Mouse (Mus musculus) urinary bladder, postnatal 10 days (tissue): ENCODE data around the gene Tmem116.
"Not testable (repeated sequence)": the region's sequence is repeated elsewhere in the genome, so short reads cannot be mapped to it uniquely, and the experiment has no call there.

Experiments
- DNase-seq: peaks from one replicate; pipeline ENCODE4 v3.0.0; 2022; ENCODE audit warnings: low spot score

Gene Tmem116

GRCm38 (mm10) chr5:121462967-121463366 is 11.3 kb downstream of the Tmem116 start:
- DNase-seq: no peak

GRCm38 (mm10) chr5:121463601-121464250 is 12.0 kb downstream of the Tmem116 start:
- DNase-seq: no peak

DNA sequence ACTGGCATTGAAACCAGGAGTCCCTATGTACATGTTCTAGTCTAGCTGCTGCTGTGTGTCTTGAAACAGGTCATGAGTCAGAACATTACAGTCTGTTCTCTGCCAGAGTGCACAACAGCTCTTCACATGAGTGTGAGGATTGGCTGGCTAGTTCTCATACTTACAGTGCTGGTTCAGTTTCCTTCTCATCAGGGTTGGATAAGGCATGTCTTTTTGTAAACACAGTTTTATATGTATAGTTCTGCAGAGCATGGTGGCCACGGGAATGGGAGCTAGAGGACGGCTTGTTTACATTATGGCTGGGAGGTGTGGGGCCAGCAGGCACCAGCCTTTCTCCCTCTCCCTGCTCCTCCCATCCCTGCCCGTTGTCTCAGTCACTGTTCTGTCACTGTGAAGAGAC is 17.9 kb downstream of the Tmem116 start:
- DNase-seq: no peak

GRCm38 (mm10) chr5:121472411-121472810 is 20.7 kb downstream of the Tmem116 start:
- DNase-seq: no peak

DNA sequence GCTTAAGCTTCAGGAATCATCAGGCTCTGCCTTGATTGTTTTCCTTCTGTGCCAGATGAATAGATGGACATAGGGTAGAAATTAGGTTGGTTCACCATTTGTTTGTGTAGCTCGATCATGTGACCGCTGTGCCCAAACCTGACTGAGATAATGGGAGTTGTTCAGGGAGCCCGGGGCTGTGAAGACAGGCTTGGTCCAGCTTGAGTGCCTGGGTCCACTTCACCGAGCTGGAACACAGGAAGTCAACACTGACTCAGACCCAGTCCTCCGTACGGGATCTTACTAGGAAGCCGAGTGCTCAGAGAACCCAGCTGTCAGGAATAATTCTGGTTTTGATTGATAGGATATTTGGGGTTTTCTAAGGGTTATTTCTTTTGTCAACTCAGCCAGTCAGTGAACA is 22.9 kb downstream of the Tmem116 start:
- DNase-seq: no peak

DNA sequence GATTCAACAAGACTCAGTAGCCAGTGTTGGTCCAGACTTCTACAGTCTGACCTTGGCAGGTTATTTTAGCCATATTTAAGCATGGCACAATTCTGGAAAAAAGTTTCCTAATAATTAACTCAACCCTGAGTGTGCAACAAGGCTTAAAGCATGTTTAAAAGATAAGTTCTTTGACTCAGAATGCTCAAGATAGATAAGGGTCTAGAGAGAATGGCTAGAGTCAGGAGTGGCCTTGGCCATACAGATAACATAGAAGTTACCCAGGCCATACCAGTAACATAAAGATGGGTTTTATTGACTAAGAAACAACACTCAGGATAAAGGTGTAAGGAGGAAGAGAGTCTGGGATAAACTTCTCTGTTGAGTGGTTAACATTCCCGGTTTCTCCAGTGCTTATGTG is 24.3 kb downstream of the Tmem116 start:
- no peak for DNase-seq

GRCm38 (mm10) chr5:121477680-121478079 is 26.0 kb downstream of the Tmem116 start:
- no peak for DNase-seq

- DNase-seq: no peak
Observed at GRCm38 (mm10) chr5:121484801-121485200, 33.1 kb downstream of the Tmem116 start.

DNA sequence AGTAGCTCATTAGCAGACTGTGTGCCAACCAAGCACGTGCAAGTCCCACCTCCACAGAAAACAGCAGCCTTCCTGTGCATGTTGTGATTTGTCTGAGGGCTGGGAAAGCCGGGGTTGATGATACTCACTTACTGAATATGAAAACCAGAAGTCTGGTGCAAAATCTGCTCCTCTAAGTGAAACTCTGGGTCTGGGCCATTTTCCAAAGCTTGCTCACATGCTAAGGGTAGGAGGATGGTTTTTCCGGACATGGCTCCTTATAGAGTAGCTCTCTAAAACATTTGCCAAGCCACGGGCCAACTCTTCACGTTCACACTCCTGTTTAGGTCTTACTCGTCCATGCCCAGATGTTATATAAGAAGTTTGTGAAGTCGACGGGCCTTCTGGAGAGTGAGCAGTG is 41.6 kb downstream of the Tmem116 start:
- no peak for DNase-seq

GRCm38 (mm10) chr5:121500719-121501118 is 49.0 kb downstream of the Tmem116 start:
- no peak for DNase-seq

DNA sequence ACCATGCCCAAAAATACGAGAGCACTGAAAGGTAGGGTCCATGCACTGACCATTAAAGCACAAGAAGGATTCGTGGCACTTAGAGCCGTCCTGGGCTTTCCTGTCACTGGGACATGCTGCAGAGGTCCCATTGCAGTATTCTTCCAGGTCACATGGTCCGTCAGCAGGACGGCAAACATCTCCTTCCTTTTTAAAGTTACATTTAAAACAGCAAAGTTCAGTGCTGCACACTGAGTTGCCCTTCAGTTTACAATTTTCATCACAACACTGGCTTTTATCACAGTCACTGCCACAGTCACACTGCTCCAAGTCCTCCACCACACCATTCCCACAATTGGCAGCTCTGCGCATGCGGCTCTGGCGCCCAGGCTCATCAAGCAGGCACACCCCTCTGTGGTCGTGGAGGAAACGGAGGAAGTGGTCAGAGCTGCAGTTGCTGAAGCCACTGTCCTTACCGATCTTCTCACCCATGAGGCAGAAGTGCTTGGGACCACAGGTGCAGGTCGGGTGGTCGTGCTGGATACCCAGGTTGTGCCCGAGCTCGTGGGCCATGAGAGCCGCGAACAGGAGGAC is 49.8 kb downstream of the Tmem116 start:
- not testable (repeated sequence) for DNase-seq

DNA sequence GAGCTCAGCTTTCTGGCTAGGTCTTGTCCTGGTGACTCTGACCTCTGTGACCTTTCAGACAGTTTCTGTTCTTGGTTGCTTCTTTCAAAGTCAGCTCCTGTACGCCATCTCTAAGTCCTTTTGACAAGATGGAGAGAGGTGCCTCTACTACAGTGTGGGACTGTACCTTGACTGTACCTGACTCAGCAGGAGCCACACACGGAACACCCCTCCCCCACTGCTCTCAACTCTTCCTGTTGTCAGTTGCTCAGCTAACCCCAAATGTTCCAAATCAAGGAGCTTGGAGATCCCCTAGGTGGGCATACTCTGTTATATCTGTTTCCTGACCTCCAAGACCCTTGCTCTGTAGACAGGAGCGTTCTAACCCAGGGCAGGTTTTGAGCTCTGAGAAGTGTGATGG is 51.5 kb downstream of the Tmem116 start, which contains the start of gene Adam1b:
TSS of gene Adam1b (minus strand) at position 205 of the 400 bp plus-strand sequence.
- DNase-seq: no peak

DNA sequence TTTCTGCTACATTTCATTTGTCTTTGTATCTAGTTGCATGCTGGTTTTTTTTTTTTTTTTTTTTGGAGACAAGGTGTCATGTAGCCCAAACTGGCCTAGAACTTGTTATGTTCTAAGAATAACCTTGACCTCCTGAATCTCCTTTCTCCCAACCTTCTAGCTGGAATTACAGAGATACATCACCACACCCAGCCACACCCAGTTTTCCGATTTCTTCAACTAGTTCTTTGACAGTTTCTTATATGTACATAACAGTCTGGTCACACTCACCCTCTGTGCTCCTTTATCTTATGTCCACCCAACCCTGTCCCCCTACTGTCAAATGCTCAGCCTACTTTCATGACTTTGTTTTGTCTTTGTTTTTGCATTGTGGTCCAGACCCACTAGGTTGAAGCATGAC is 55.2 kb downstream of the Tmem116 start:
- DNase-seq: no peak

DNA sequence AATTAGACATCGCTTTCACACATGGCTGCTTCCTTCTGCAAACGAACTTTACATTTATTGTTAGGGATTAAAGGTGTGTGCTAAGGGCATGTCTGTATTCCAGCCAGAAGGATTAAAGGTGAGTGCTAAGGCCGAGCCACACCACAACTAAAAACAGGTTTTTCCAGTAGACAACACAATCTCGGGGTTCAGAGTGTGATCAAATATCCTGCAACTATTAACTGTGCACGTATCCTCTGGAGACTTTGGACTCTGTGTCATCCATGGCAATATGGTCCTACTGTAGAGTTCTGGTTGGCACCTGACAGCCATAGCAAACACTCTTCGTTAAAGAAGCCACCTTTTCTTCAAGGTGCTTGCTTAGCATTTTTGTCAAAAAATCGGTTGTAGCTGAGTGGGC is 58.3 kb downstream of the Tmem116 start:
- no peak for DNase-seq

- no peak for DNase-seq
Observed at GRCm38 (mm10) chr5:121518983-121519382, 67.3 kb downstream of the Tmem116 start.

DNA sequence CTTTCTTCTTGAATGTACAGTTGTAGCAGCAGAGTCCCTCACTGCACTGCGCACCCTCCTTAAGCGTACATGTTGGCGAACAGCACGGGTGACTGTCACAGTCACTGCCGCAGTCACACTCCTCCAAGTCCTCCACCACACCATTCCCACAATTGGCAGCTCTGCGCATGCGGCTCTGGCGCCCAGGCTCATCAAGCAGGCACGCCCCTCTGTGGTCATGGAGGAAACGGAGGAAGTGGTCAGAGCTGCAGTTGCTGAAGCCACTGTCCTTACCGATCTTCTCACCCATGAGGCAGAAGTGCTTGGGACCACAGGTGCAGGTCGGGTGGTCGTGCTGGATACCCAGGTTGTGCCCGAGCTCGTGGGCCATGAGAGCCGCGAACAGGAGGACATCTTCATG is 68.1 kb downstream of the Tmem116 start:
- not testable (repeated sequence) for DNase-seq

GRCm38 (mm10) chr5:121525774-121526450 is 74.2 kb downstream of the Tmem116 start:
- no peak for DNase-seq

- DNase-seq: no peak
Observed at GRCm38 (mm10) chr5:121526526-121526925, 74.8 kb downstream of the Tmem116 start.

- no peak for DNase-seq
Observed at GRCm38 (mm10) chr5:121526961-121527360, 75.3 kb downstream of the Tmem116 start.

- no peak for DNase-seq
Observed at GRCm38 (mm10) chr5:121534521-121534920, 82.8 kb downstream of the Tmem116 start.

- no peak for DNase-seq
Observed at GRCm38 (mm10) chr5:121535116-121535515, 83.4 kb downstream of the Tmem116 start.

DNA sequence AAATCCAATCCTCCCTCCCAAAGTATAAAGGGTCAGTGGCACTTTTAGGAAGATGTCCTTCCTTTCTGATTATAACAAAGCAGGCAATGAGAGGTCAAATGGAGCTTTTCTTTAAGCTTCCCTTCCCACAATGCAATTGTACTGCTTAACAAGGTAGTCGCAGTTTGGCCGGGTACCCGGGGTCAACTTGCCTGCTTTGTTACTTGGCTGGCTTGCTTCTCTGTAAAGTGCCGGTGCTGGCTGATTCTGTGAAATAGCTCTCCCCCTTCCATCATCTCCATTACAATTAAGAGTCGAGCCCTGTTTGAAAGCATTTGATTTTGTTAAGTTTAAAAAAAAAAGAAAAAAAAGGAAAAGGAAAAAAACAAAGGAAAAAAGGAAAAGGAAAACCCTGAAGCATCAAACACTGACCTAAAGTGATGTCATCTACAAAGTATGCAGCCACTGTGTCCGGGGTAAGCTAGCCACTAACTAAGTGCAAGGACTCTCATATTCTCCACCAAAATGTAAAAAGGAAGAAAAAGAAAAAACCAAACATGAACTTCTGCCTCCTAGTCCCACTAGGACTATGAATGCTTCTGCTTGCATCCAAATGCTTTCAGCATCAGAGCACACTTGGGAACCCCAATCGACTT is 85.3 kb downstream of the Tmem116 start:
- no peak for DNase-seq

DNA sequence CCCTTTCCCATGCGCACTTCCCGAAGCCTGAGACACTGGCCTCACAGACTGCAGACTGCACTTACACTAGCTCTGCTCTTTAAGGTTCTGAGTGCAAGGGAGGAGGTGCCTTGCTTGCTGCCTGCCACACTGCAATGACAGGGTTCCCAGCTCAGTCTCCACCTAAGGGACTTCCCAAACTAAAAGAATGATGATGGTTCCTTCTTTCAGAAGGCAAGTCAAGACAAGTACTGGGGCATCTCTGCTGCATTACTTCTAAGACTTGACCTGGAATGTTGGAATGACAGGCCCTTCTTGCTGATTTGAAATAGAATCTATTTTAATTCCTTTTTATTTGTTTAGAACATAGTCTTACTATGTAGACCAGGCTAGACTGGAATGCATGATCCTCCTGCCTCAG is 85.9 kb downstream of the Tmem116 start:
- no peak for DNase-seq
